In genomic region chr9:31085556-31085955, GRCm38 (mm10) we compare ENCODE assay signal across 19 mouse cellular contexts.
"Had no signal": no experiment of that assay in that cellular context is flagged by ENCODE, and none has a peak within 500 bp of the region (broad histone marks: within the 10 kb centered on the region; RNA-seq: fewer than 3 reads in every experiment).

No protein-coding gene starts in this region.

- H3K27me3 ChIP-seq: neural tube, embryonic 13.5 days; neural tube, embryonic 15.5 days had no signal

- DNase-seq: lung, adult 18-20 months; lung, embryonic 14.5 days; lung, postnatal 14 days; lung, postnatal 36 days; midbrain, embryonic 14.5 days; retina, postnatal 1 day; right cerebral cortex, adult 18-20 months; right cerebral cortex, postnatal 25 days; right cerebral cortex, postnatal 4 days; spleen, adult 18-20 months; thymus, adult 18-20 months; thymus, postnatal 14 days; thymus, postnatal 36 days had no signal

- H3K36me3 ChIP-seq: midbrain, embryonic 10.5 days; midbrain, embryonic 12.5 days; neural tube, embryonic 13.5 days; neural tube, embryonic 15.5 days had no signal

- H3K4me1 ChIP-seq: neural tube, embryonic 13.5 days had no signal

- H3K4me3 ChIP-seq: midbrain, embryonic 10.5 days; midbrain, embryonic 12.5 days; myocyte; neural tube, embryonic 13.5 days; neural tube, embryonic 15.5 days had no signal

- H3K9me3 ChIP-seq: midbrain, embryonic 10.5 days; midbrain, embryonic 12.5 days; neural tube, embryonic 13.5 days; neural tube, embryonic 15.5 days had no signal

- H3K9ac ChIP-seq: liver, embryonic 14.5 days; lung, embryonic 14.5 days; midbrain, embryonic 12.5 days; neural tube, embryonic 13.5 days; neural tube, embryonic 15.5 days had no signal

- H3K27ac ChIP-seq: liver, embryonic 14.5 days; midbrain, embryonic 10.5 days; midbrain, embryonic 12.5 days; neural tube, embryonic 13.5 days; neural tube, embryonic 15.5 days had no signal

- H3K4me2 ChIP-seq: lung, embryonic 14.5 days; midbrain, embryonic 12.5 days; neural tube, embryonic 13.5 days; neural tube, embryonic 15.5 days had no signal
